Mouse (Mus musculus) kidney, adult 2 months (tissue): ENCODE data around the gene Sept10.

Source experiments
- CTCF ChIP-seq: fragments of 200-500 bp; conservative IDR thresholded peaks from 2 replicates; pipeline ENCODE4 v1.5.1; 2011; ENCODE audit warnings: low read depth, mild to moderate bottlenecking, control low read depth, low read length, moderate library complexity, mixed read lengths; ENCODE audit not compliant: insufficient read depth, insufficient read length
- POLR2A ChIP-seq: fragments of 200-500 bp; IDR thresholded peaks from one replicate; pipeline ENCODE4 v1.6.1; 2011; ENCODE audit warnings: low read depth, low read length, control low read depth

- TF ChIP-seq CTCF (no peak), POLR2A (no peak)
These were observed 21.6 kb downstream of the Sept10 start for GRCm38 (mm10) chr10:59200011-59200410.
